Mouse (Mus musculus) lung, postnatal 0 days (tissue): ENCODE data around the gene Cops6. TPM values are rescaled to one million over a fixed set of nuclear protein-coding genes. Genes with fewer than 3 reads are reported as not detected.
A peak's percentile ranks its signal among the peaks of the same experiment; 100 is the strongest.

Experiments
- ATAC-seq: fragments of 200-750 bp; cut with Nextera tagmentation; 2 replicates; pipeline ENCODE4 v1.8.0; 2017; ENCODE audit warnings: moderate library complexity
- DNase-seq: peaks from one replicate; pipeline ENCODE4 v3.0.0-alpha.2; 2016; ENCODE audit warnings: low spot score
- H3K27ac ChIP-seq: fragments of 300-500 bp; sonication (generic); 2 replicates; pipeline ENCODE4 v1.5.1; 2014; ENCODE audit warnings: antibody characterized with exemption, mild to moderate bottlenecking, low read length, mixed read lengths
- H3K27me3 ChIP-seq: fragments of 300-500 bp; sonication (generic); replicated peaks from 2 replicates; pipeline ENCODE4 v1.6.1; 2014; ENCODE audit warnings: low read length, mixed read lengths; ENCODE audit not compliant: insufficient read depth
- H3K36me3 ChIP-seq: fragments of 300-500 bp; sonication (generic); 2 replicates; pipeline ENCODE4 v1.6.1; 2014; ENCODE audit warnings: low read length, mixed read lengths; ENCODE audit not compliant: insufficient read depth
- H3K4me1 ChIP-seq: fragments of 300-500 bp; sonication (generic); 2 replicates; pipeline ENCODE4 v1.6.1; 2014; ENCODE audit warnings: antibody characterized with exemption, low read depth, low read length, mixed read lengths; ENCODE audit not compliant: insufficient read depth
- H3K4me2 ChIP-seq: fragments of 300-500 bp; sonication (generic); replicated peaks from 2 replicates; pipeline ENCODE4 v1.6.1; 2014; ENCODE audit warnings: low read depth, mild to moderate bottlenecking, low read length, moderate library complexity, mixed read lengths
- H3K4me3 ChIP-seq: fragments of 300-500 bp; sonication (generic); 2 replicates; pipeline ENCODE4 v1.5.1; 2014; ENCODE audit warnings: low read depth, low read length
- H3K9ac ChIP-seq: fragments of 300-500 bp; sonication (generic); replicated peaks from 2 replicates; pipeline ENCODE4 v1.6.1; 2014; ENCODE audit warnings: low read depth, mild to moderate bottlenecking
- H3K9me3 ChIP-seq: fragments of 300-500 bp; sonication (generic); 2 replicates; pipeline ENCODE4 v1.6.1; 2016; ENCODE audit warnings: low read length, mixed read lengths
- CTCF ChIP-seq: IDR thresholded peaks from 2 replicates; pipeline ENCODE4 v1.5.1; 2016; ENCODE audit warnings: antibody characterized with exemption, mild to moderate bottlenecking
- EP300 ChIP-seq: IDR thresholded peaks from 2 replicates; pipeline ENCODE4 v1.6.1; 2016; ENCODE audit warnings: antibody characterized with exemption, mild to moderate bottlenecking, control low read depth
- WGBS: fragments of 180-500 bp; shearing (Covaris S2); extraction: QIAGEN DNeasy Blood & Tissue Kit; methylation state at CpG from one replicate; pipeline ENCODE4 v1.1.7; 2014; 5-methylcytosine and 5-hydroxymethylcytosine counted together
- polyA plus RNA-seq: library from polyadenylated mRNA; unstranded; fragments of >200 nt; fragmentation: Nextera tagmentation; extraction: Ambion mirVana; gene quantifications from 2 replicates; pipeline ENCODE4 v1.2.1, GENCODE M21; 2015

The Cops6 gene
- polyA plus RNA-seq, 1 experiment from 2014 or later, result 173 TPM

GRCm38 (mm10) chr5:138137257-138137656, 23.6 kb upstream of the Cops6 start:
- no peak for ATAC-seq

GRCm38 (mm10) chr5:138137935-138138549, 22.8 kb upstream of the Cops6 start:
- Histone ChIP-seq H3K4me2 (no peak overlapping the region), H3K27ac (no peak overlapping the region), H3K27me3 (no peaks in the 10 kb centered on the region), H3K4me3 (no peak overlapping the region), H3K4me1 (no peaks in the 10 kb centered on the region), H3K9ac (no peak overlapping the region), H3K36me3 (peaks cover 22% of the 10 kb centered on the region), H3K9me3 (no peaks in the 10 kb centered on the region)
- DNase-seq (peak; percentile 64), ATAC-seq (peak; percentile 54)
- WGBS, result 52% methylated on average over 8 of the region's 8 CpGs
- TF ChIP-seq CTCF, result peak; percentile 84
- no peak for TF ChIP-seq EP300

More at GRCm38 (mm10) chr5:138137257-138137656, 23.6 kb upstream of the Cops6 start:
- no peak for DNase-seq
- TF ChIP-seq EP300 (no peak), CTCF (no peak)
- Histone ChIP-seq H3K9ac (no peak overlapping the region), H3K27ac (no peak overlapping the region), H3K4me3 (no peak overlapping the region), H3K4me2 (no peak overlapping the region), H3K9me3 (no peaks in the 10 kb centered on the region), H3K27me3 (no peaks in the 10 kb centered on the region), H3K36me3 (peaks cover 24% of the 10 kb centered on the region), H3K4me1 (no peaks in the 10 kb centered on the region)
- 21% methylated on average over 4 of the region's 4 CpGs for WGBS

GRCm38 (mm10) chr5:138138585-138138984, 22.3 kb upstream of the Cops6 start:
- Histone ChIP-seq H3K4me3 (no peak overlapping the region), H3K27ac (no peak overlapping the region), H3K27me3 (no peaks in the 10 kb centered on the region), H3K4me1 (no peaks in the 10 kb centered on the region), H3K36me3 (peaks cover 17% of the 10 kb centered on the region), H3K9me3 (no peaks in the 10 kb centered on the region), H3K4me2 (no peak overlapping the region), H3K9ac (no peak overlapping the region)
- WGBS, result 57% methylated on average over 4 of the region's 4 CpGs
- ATAC-seq (no peak), DNase-seq (no peak)
- TF ChIP-seq EP300, result no peak
- no peak for TF ChIP-seq CTCF

- TF ChIP-seq CTCF (no peak), EP300 (no peak)
- no peaks in the 10 kb centered on the region for H3K9me3 ChIP-seq
- DNase-seq (no peak), ATAC-seq (no peak)
- no peak overlapping the region for H3K27ac ChIP-seq
- H3K4me3 ChIP-seq, result no peak overlapping the region
- no peaks in the 10 kb centered on the region for H3K4me1 ChIP-seq
- peak overlapping the region; percentile 85; the same call in 1 of the 2 replicates for H3K9ac ChIP-seq
- peak overlapping the region; percentile 63; the same call in 1 of the 2 replicates for H3K4me2 ChIP-seq
- 50% methylated on average over 3 of the region's 3 CpGs for WGBS
- H3K27me3 ChIP-seq, result no peaks in the 10 kb centered on the region
- H3K36me3 ChIP-seq, result peaks cover 18% of the 10 kb centered on the region
Measured at GRCm38 (mm10) chr5:138154390-138154789, 6.5 kb upstream of the Cops6 start.

- Histone ChIP-seq H3K9ac (peak within 1 kb of the TSS; percentile 85), H3K27me3 (no peaks in the 10 kb centered on the region), H3K27ac (peak within 1 kb of the TSS; percentile 94), H3K4me3 (peak within 1 kb of the TSS; percentile 71), H3K36me3 (peaks cover 15% of the 10 kb centered on the region), H3K9me3 (no peaks in the 10 kb centered on the region), H3K4me2 (peak within 1 kb of the TSS; percentile 63), H3K4me1 (no peaks in the 10 kb centered on the region; the same call in 1 of the 2 replicates)
- DNase-seq (peak; percentile 98), ATAC-seq (peak; percentile 99)
- WGBS, result 0% methylated on average over 31 of the region's 31 CpGs
- TF ChIP-seq EP300, result peak; percentile 80
- peak; percentile 95 for TF ChIP-seq CTCF
Measured at GRCm38 (mm10) chr5:138155443-138155976, 5.4 kb upstream of the Cops6 start, which contains the start of gene Zfp113. Gene Zfp113 (minus strand): TSS chr5:138155744.

GRCm38 (mm10) chr5:138160224-138160762, 578 bp upstream of the Cops6 start:
- DNase-seq, result no peak
- peak overlapping the region; percentile 62; the same call in 1 of the 2 replicates for H3K27ac ChIP-seq
- H3K4me1 ChIP-seq, result peaks cover 4% of the 10 kb centered on the region; the same call in 1 of the 2 replicates
- peak overlapping the region; percentile 76 for H3K4me2 ChIP-seq
- no peak for ATAC-seq
- 63% methylated on average over 7 of the region's 7 CpGs for WGBS
- no peak for TF ChIP-seq CTCF
- no peak for TF ChIP-seq EP300
- H3K27me3 ChIP-seq, result no peaks in the 10 kb centered on the region
- no peak overlapping the region for H3K9ac ChIP-seq
- H3K9me3 ChIP-seq, result no peaks in the 10 kb centered on the region
- H3K36me3 ChIP-seq, result peaks cover 17% of the 10 kb centered on the region; the same call in 1 of the 2 replicates
- peak overlapping the region; percentile 67; the same call in 1 of the 2 replicates for H3K4me3 ChIP-seq
